Mouse (Mus musculus) hindbrain, embryonic 10.5 days (tissue): ENCODE data around the gene Cfap74. TPM values are rescaled to one million over a fixed set of nuclear protein-coding genes. Genes with fewer than 3 reads are reported as not detected.
"Not testable (repeated sequence)": the region's sequence is repeated elsewhere in the genome, so short reads cannot be mapped to it uniquely, and the experiment has no call there.

Experiments
- DNase-seq: peaks from one replicate; pipeline ENCODE4 v3.0.0-alpha.2; 2017; ENCODE audit warnings: low spot score
- H3K27ac ChIP-seq: fragments of 300-500 bp; sonication (generic); 2 replicates; pipeline ENCODE4 v1.5.1; 2016; ENCODE audit warnings: mild to moderate bottlenecking, moderate library complexity
- H3K27me3 ChIP-seq: fragments of 300-500 bp; sonication (generic); 2 replicates; pipeline ENCODE4 v1.6.1; 2016; ENCODE audit warnings: mild to moderate bottlenecking; ENCODE audit not compliant: poor library complexity, insufficient read depth, severe bottlenecking
- H3K36me3 ChIP-seq: fragments of 300-500 bp; sonication (generic); 2 replicates; pipeline ENCODE4 v1.6.1; 2016; ENCODE audit warnings: mild to moderate bottlenecking, moderate library complexity
- H3K4me1 ChIP-seq: fragments of 300-500 bp; sonication (generic); replicated peaks from 2 replicates; pipeline ENCODE4 v1.6.1; 2016; ENCODE audit warnings: mild to moderate bottlenecking
- H3K4me3 ChIP-seq: fragments of 300-500 bp; sonication (generic); 2 replicates; pipeline ENCODE4 v1.5.1; 2016; ENCODE audit warnings: mild to moderate bottlenecking, moderate library complexity
- H3K9me3 ChIP-seq: fragments of 300-500 bp; sonication (generic); 2 replicates; pipeline ENCODE4 v1.6.1; 2016; ENCODE audit warnings: mild to moderate bottlenecking, moderate library complexity
- WGBS: fragments of 180-500 bp; shearing (Covaris S2); methylation state at CpG from one replicate; pipeline ENCODE4 v1.1.7; 2016; 5-methylcytosine and 5-hydroxymethylcytosine counted together
- polyA plus RNA-seq: library from polyadenylated mRNA; unstranded; fragments of >200 nt; fragmentation: Nextera tagmentation; extraction: Ambion mirVana; gene quantifications from 2 replicates; pipeline ENCODE4 v1.2.1, GENCODE M21; 2016

The Cfap74 gene
- polyA plus RNA-seq, 1 experiment from 2014 or later, result 7.4 TPM

- Histone ChIP-seq H3K27ac (no peak overlapping the region), H3K4me3 (no peak overlapping the region), H3K4me1 (peaks cover 8% of the 10 kb centered on the region), H3K9me3 (no peaks in the 10 kb centered on the region), H3K27me3 (peaks cover 19% of the 10 kb centered on the region), H3K36me3 (no peaks in the 10 kb centered on the region)
- 90% methylated on average over 4 of the region's 4 CpGs for WGBS
- no peak for DNase-seq
Observed at GRCm38 (mm10) chr4:155464061-155464460, 55.1 kb downstream of the Cfap74 start.

GRCm38 (mm10) chr4:155465607-155466006 lies 56.6 kb downstream of the Cfap74 start:
- Histone ChIP-seq H3K36me3 (no peaks in the 10 kb centered on the region), H3K27ac (no peak overlapping the region), H3K27me3 (peaks cover 34% of the 10 kb centered on the region), H3K4me1 (peaks cover 16% of the 10 kb centered on the region), H3K4me3 (no peak overlapping the region), H3K9me3 (no peaks in the 10 kb centered on the region)
- WGBS, result 76% methylated on average over 6 of the region's 6 CpGs
- no peak for DNase-seq

- 89% methylated on average over 5 of the region's 5 CpGs for WGBS
- Histone ChIP-seq H3K27ac (no peak overlapping the region), H3K27me3 (peaks cover 34% of the 10 kb centered on the region), H3K9me3 (no peaks in the 10 kb centered on the region), H3K4me1 (peaks cover 15% of the 10 kb centered on the region), H3K4me3 (no peak overlapping the region), H3K36me3 (no peaks in the 10 kb centered on the region)
- no peak for DNase-seq
Observed at GRCm38 (mm10) chr4:155466080-155466479, 57.1 kb downstream of the Cfap74 start.

- 82% methylated on average over 13 of the region's 13 CpGs for WGBS
- Histone ChIP-seq H3K4me3 (no peak overlapping the region), H3K4me1 (peaks cover 15% of the 10 kb centered on the region), H3K9me3 (no peaks in the 10 kb centered on the region), H3K27me3 (peaks cover 38% of the 10 kb centered on the region), H3K27ac (no peak overlapping the region), H3K36me3 (no peaks in the 10 kb centered on the region)
- DNase-seq, result no peak
Observed at GRCm38 (mm10) chr4:155467237-155468010, 58.4 kb downstream of the Cfap74 start.

- 12% methylated on average over 21 of the region's 21 CpGs for WGBS
- H3K4me3 ChIP-seq, result peak within 1 kb of the TSS; percentile 37
- H3K36me3 ChIP-seq, result no peaks in the 10 kb centered on the region
- no peaks in the 10 kb centered on the region for H3K9me3 ChIP-seq
- peaks cover 31% of the 10 kb centered on the region for H3K27me3 ChIP-seq
- H3K27ac ChIP-seq, result no peak within 1 kb of the TSS; the same call in 1 of the 2 replicates
- DNase-seq, result no peak
- H3K4me1 ChIP-seq, result peaks cover 15% of the 10 kb centered on the region
Observed at GRCm38 (mm10) chr4:155468952-155469351, 60.0 kb downstream of the Cfap74 start, which contains the start of gene Tmem52. Tmem52 (plus strand) TSS chr4:155469114.

- Histone ChIP-seq H3K27ac (no peak overlapping the region), H3K9me3 (no peaks in the 10 kb centered on the region), H3K4me3 (no peak overlapping the region), H3K4me1 (peaks cover 15% of the 10 kb centered on the region), H3K27me3 (peaks cover 31% of the 10 kb centered on the region), H3K36me3 (no peaks in the 10 kb centered on the region)
- 79% methylated on average over 18 of the region's 18 CpGs for WGBS
- DNase-seq, result no peak
Observed at GRCm38 (mm10) chr4:155469590-155470262, 60.7 kb downstream of the Cfap74 start.

- no peak for DNase-seq
Observed at GRCm38 (mm10) chr4:155470263-155470953, 61.4 kb downstream of the Cfap74 start.

GRCm38 (mm10) chr4:155470997-155471396 lies 62.0 kb downstream of the Cfap74 start:
- no peaks in the 10 kb centered on the region for H3K9me3 ChIP-seq
- no peak overlapping the region for H3K4me3 ChIP-seq
- 88% methylated on average over 7 of the region's 7 CpGs for WGBS
- no peak for DNase-seq
- H3K27me3 ChIP-seq, result peaks cover 31% of the 10 kb centered on the region
- H3K4me1 ChIP-seq, result peaks cover 15% of the 10 kb centered on the region
- no peaks in the 10 kb centered on the region for H3K36me3 ChIP-seq
- H3K27ac ChIP-seq, result no peak overlapping the region

More at GRCm38 (mm10) chr4:155470263-155470953, 61.4 kb downstream of the Cfap74 start:
- peaks cover 31% of the 10 kb centered on the region for H3K27me3 ChIP-seq
- H3K27ac ChIP-seq, result no peak overlapping the region
- no peaks in the 10 kb centered on the region for H3K36me3 ChIP-seq
- H3K9me3 ChIP-seq, result no peaks in the 10 kb centered on the region
- H3K4me1 ChIP-seq, result peaks cover 15% of the 10 kb centered on the region
- 87% methylated on average over 16 of the region's 16 CpGs for WGBS
- H3K4me3 ChIP-seq, result no peak overlapping the region

- H3K4me1 ChIP-seq, result peaks cover 15% of the 10 kb centered on the region
- peaks cover 31% of the 10 kb centered on the region for H3K27me3 ChIP-seq
- no peak for DNase-seq
- no peaks in the 10 kb centered on the region for H3K9me3 ChIP-seq
- no peak overlapping the region for H3K27ac ChIP-seq
- 91% methylated on average over 7 of the region's 7 CpGs for WGBS
- no peaks in the 10 kb centered on the region for H3K36me3 ChIP-seq
- H3K4me3 ChIP-seq, result no peak overlapping the region
Observed at GRCm38 (mm10) chr4:155471406-155471805, 62.4 kb downstream of the Cfap74 start.

- Histone ChIP-seq H3K27ac (no peak overlapping the region), H3K4me1 (peaks cover 15% of the 10 kb centered on the region), H3K9me3 (no peaks in the 10 kb centered on the region), H3K36me3 (no peaks in the 10 kb centered on the region), H3K4me3 (no peak overlapping the region), H3K27me3 (peaks cover 30% of the 10 kb centered on the region)
- WGBS, result 73% methylated on average over 3 of the region's 3 CpGs
- DNase-seq, result no peak
Observed at GRCm38 (mm10) chr4:155472716-155473290, 63.8 kb downstream of the Cfap74 start.

- no peaks in the 10 kb centered on the region for H3K9me3 ChIP-seq
- H3K27ac ChIP-seq, result no peak overlapping the region
- no peaks in the 10 kb centered on the region for H3K36me3 ChIP-seq
- peaks cover 15% of the 10 kb centered on the region for H3K4me1 ChIP-seq
- WGBS, result 76% methylated on average over 5 of the region's 5 CpGs
- DNase-seq, result no peak
- peaks cover 26% of the 10 kb centered on the region for H3K27me3 ChIP-seq
- H3K4me3 ChIP-seq, result no peak overlapping the region
Observed at GRCm38 (mm10) chr4:155473319-155473718, 64.3 kb downstream of the Cfap74 start.

GRCm38 (mm10) chr4:155473796-155474195 lies 64.8 kb downstream of the Cfap74 start:
- H3K36me3 ChIP-seq, H3K9me3 ChIP-seq, H3K4me3 ChIP-seq, H3K27ac ChIP-seq, DNase-seq: not testable (repeated sequence)
- Histone ChIP-seq H3K4me1 (peaks cover 12% of the 10 kb centered on the region), H3K27me3 (peaks cover 21% of the 10 kb centered on the region)
- WGBS, result 55% methylated on average over 2 of the region's 2 CpGs
